Mouse (Mus musculus): ENCODE measurements around the gene Zfhx3. TPM values are rescaled to one million over a fixed set of nuclear protein-coding genes. Genes with fewer than 3 reads are reported as not detected.

The Zfhx3 gene
- total and polyA plus RNA-seq, 3 experiments = 0.23 to 2.5 TPM; not detected in 1

DNA sequence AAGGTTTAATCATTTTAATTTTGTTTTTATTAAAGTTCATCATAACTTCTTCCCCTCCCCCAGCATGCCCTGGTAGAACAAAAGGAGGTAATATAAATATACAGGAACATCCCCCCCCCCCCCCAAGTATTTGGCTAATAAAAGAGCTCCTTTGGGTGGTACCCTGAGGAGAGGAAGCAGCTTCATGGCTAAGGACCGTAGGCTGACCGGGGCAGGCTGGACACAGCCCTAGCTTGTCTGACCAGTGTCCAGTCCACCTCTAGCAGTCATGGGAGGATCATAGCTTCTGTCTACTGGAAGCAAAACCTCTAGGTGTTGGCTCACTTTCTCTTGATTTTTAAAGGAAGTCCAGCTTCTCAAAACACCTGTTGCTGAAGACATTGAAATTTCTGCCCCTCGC, 927.0 kb downstream of the Zfhx3 start:
- Histone ChIP-seq H3K27me3 (ENCODE audit: control insufficient read depth in 1 of 2, insufficient read depth in 2 of 2, low read length in 2 of 2) (no peaks in the 10 kb centered on the region), H3K36me3 (ENCODE audit: control insufficient read depth in 1 of 2, insufficient read depth in 2 of 2, low read length in 2 of 2) (peaks cover 0 to 22% of the 10 kb centered on the region in 2 experiments; a peak in 2 of 4 replicates), H3K9ac (ENCODE audit: control insufficient read depth, low read depth, low read length, poor library complexity, severe bottlenecking) (no peak overlapping the region), H3K27ac (ENCODE audit: control insufficient read depth, low read depth, low read length) (no peak overlapping the region), H3K9me3 (replicated peaks; ENCODE audit: insufficient read depth, low read length) (no peaks in the 10 kb centered on the region), H3K4me1 (ENCODE audit: control insufficient read depth in 1 of 2, insufficient read depth in 2 of 2, low read length in 2 of 2) (peaks cover 4 to 25% of the 10 kb centered on the region in 2 experiments), H3K4me3 (ENCODE audit: control insufficient read depth in 1 of 2, insufficient read depth in 1 of 2, low read depth in 2 of 2, low read length in 2 of 2) (no peak overlapping the region), H3K79me2 (ENCODE audit: control insufficient read depth, insufficient read depth, low read length, poor library complexity) (peaks cover 14% of the 10 kb centered on the region)
- TF ChIP-seq ZNF384 (IDR thresholded peaks at IDR 0.05; ENCODE audit: low read depth, low read length) (no peak), E2F4 (IDR thresholded peaks at IDR 0.05; ENCODE audit: borderline replicate concordance, low read depth, low read length) (no peak), CTCF (IDR thresholded peaks at IDR 0.05 in 2 of 3, conservative IDR thresholded peaks at IDR 0.05 in 1 of 3; ENCODE audit: control insufficient read depth in 1 of 3, insufficient read depth in 1 of 3, low read depth in 2 of 3, low read length in 3 of 3, poor library complexity in 1 of 3, severe bottlenecking in 1 of 3) (no peak), MAX (IDR thresholded peaks at IDR 0.05; ENCODE audit: low read length) (no peak), RAD21 (IDR thresholded peaks at IDR 0.05; ENCODE audit: low read depth, low read length) (no peak), MAFK (IDR thresholded peaks at IDR 0.05; ENCODE audit: borderline replicate concordance, low read depth, low read length) (no peak), TAL1 (IDR thresholded peaks at IDR 0.05; ENCODE audit: low read length) (no peak), MAZ (IDR thresholded peaks at IDR 0.05; ENCODE audit: low read depth, low read length) (no peak), MYC (IDR thresholded peaks at IDR 0.05; ENCODE audit: low read depth, low read length) (no peak), CHD2 (IDR thresholded peaks at IDR 0.05; ENCODE audit: low read length) (no peak), CHD1 (IDR thresholded peaks at IDR 0.05; ENCODE audit: low read depth, low read length) (no peak), MXI1 (IDR thresholded peaks at IDR 0.05; ENCODE audit: low read depth, low read length) (no peak), RCOR1 (IDR thresholded peaks at IDR 0.05; ENCODE audit: low read depth, low read length) (no peak), NELFE (IDR thresholded peaks at IDR 0.05; ENCODE audit: low read depth, low read length) (no peak), ZKSCAN1 (IDR thresholded peaks at IDR 0.05; ENCODE audit: low read depth, low read length) (no peak), ETS1 (IDR thresholded peaks at IDR 0.05; ENCODE audit: low read depth, low read length) (no peak), BHLHE40 (IDR thresholded peaks at IDR 0.05; ENCODE audit: borderline replicate concordance, low read depth, low read length) (no peak), USF1 (IDR thresholded peaks at IDR 0.05; ENCODE audit: low read depth, low read length) (no peak), EP300 (IDR thresholded peaks at IDR 0.05; ENCODE audit: low read depth in 1 of 2, low read length in 2 of 2) (no peak)
- no peak for DNase-seq (ENCODE audit: low read depth, low spot score)

DNA sequence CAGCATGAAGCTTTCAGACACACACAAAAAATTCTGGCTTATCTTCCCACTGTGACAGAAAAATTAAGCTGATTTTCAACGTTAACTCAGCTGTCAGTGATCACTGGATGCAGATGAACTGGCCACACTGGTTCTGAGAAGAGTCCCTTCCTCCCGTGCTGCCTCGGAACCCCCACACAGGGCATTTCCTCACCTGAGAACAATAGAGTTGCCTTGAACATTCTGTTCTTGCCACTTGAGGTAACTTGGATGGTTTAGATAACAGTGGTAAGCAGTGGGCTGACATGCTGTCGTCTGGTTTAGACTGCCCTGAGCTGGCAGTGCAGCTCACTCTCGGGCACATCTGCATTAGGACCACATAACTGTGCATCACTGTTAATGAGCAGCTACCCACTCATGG, 927.5 kb downstream of the Zfhx3 start:
- Histone ChIP-seq H3K4me3 (ENCODE audit: control insufficient read depth in 1 of 2, insufficient read depth in 1 of 2, low read depth in 2 of 2, low read length in 2 of 2) (no peak overlapping the region), H3K36me3 (ENCODE audit: control insufficient read depth in 1 of 2, insufficient read depth in 2 of 2, low read length in 2 of 2) (peaks cover 0 to 19% of the 10 kb centered on the region in 2 experiments; a peak in 2 of 4 replicates), H3K79me2 (ENCODE audit: control insufficient read depth, insufficient read depth, low read length, poor library complexity) (peaks cover 14% of the 10 kb centered on the region), H3K27me3 (ENCODE audit: control insufficient read depth in 1 of 2, insufficient read depth in 2 of 2, low read length in 2 of 2) (no peaks in the 10 kb centered on the region), H3K4me1 (ENCODE audit: control insufficient read depth in 1 of 2, insufficient read depth in 2 of 2, low read length in 2 of 2) (peaks cover 4 to 21% of the 10 kb centered on the region in 2 experiments), H3K9ac (ENCODE audit: control insufficient read depth, low read depth, low read length, poor library complexity, severe bottlenecking) (no peak overlapping the region), H3K27ac (ENCODE audit: control insufficient read depth, low read depth, low read length) (no peak overlapping the region), H3K9me3 (replicated peaks; ENCODE audit: insufficient read depth, low read length) (no peaks in the 10 kb centered on the region)
- DNase-seq (ENCODE audit: low read depth, low spot score) = no peak
- TF ChIP-seq SIN3A (IDR thresholded peaks at IDR 0.05; ENCODE audit: low read length) = no peak
- TF ChIP-seq MYB (IDR thresholded peaks at IDR 0.05; ENCODE audit: low read depth, low read length) = no peak
- no peak for TF ChIP-seq RAD21 (IDR thresholded peaks at IDR 0.05; ENCODE audit: low read depth, low read length)
- no peak for TF ChIP-seq CTCF (IDR thresholded peaks at IDR 0.05 in 2 of 3, conservative IDR thresholded peaks at IDR 0.05 in 1 of 3; ENCODE audit: control insufficient read depth in 1 of 3, insufficient read depth in 1 of 3, low read depth in 2 of 3, low read length in 3 of 3, poor library complexity in 1 of 3, severe bottlenecking in 1 of 3)
- TF ChIP-seq USF2 (IDR thresholded peaks at IDR 0.05; ENCODE audit: borderline replicate concordance in 1 of 2, insufficient read depth in 1 of 2, low read depth in 1 of 2, low read length in 2 of 2) = no peak
- TF ChIP-seq NRF1 (IDR thresholded peaks at IDR 0.05; ENCODE audit: insufficient read depth, low read depth, low read length, poor library complexity, severe bottlenecking) = no peak
- no peak for TF ChIP-seq GABPA (IDR thresholded peaks at IDR 0.05; ENCODE audit: low read depth, low read length)
- TF ChIP-seq POLR2AphosphoS2 (IDR thresholded peaks at IDR 0.05; ENCODE audit: low read length) = no peak
- TF ChIP-seq ZKSCAN1 (IDR thresholded peaks at IDR 0.05; ENCODE audit: low read depth, low read length) = no peak
- TF ChIP-seq JUND (IDR thresholded peaks at IDR 0.05; ENCODE audit: low read depth, low read length) = no peak
- TF ChIP-seq MXI1 (IDR thresholded peaks at IDR 0.05; ENCODE audit: low read depth, low read length) = no peak
- TF ChIP-seq ETS1 (IDR thresholded peaks at IDR 0.05; ENCODE audit: low read depth, low read length) = no peak
- TF ChIP-seq CHD2 (IDR thresholded peaks at IDR 0.05; ENCODE audit: low read length) = no peak
- TF ChIP-seq MAX (IDR thresholded peaks at IDR 0.05; ENCODE audit: low read length) = no peak
- TF ChIP-seq RCOR1 (IDR thresholded peaks at IDR 0.05; ENCODE audit: low read depth, low read length) = no peak
- no peak for TF ChIP-seq NELFE (IDR thresholded peaks at IDR 0.05; ENCODE audit: low read depth, low read length)
- TF ChIP-seq MYC (IDR thresholded peaks at IDR 0.05; ENCODE audit: low read depth, low read length) = no peak
- no peak for TF ChIP-seq POLR2AphosphoS5 (IDR thresholded peaks at IDR 0.05; ENCODE audit: borderline replicate concordance, low read depth, low read length)
- TF ChIP-seq UBTF (IDR thresholded peaks at IDR 0.05; ENCODE audit: borderline replicate concordance, insufficient read depth, low read depth, low read length) = no peak

Measured in MEL (cell line).